Mouse (Mus musculus) right cerebral cortex, postnatal 4 days (tissue): ENCODE data around the gene Neurl4.

Experiments
- DNase-seq: peaks from one replicate; pipeline ENCODE4 v3.0.0-alpha.2; 2022

Neurl4 gene

GRCm38 (mm10) chr11:69960616-69961015, 59.7 kb downstream of the Neurl4 start:
- DNase-seq: no peak

- DNase-seq: no peak
Observed at GRCm38 (mm10) chr11:69961841-69962240, 61.0 kb downstream of the Neurl4 start.
